Mouse (Mus musculus) neutrophil, adult 59 days (primary cell): ENCODE data around the gene Tbc1d22a. TPM values are rescaled to one million over a fixed set of nuclear protein-coding genes. Genes with fewer than 3 reads are reported as not detected.

ENCODE experiments used
- total RNA-seq, 2 experiments: library from RNA; stranded (reverse); gene quantifications; 1 replicate in 1 of 2; 2 replicates in 1 of 2; pipeline ENCODE4 v1.2.4; 2023

Gene Tbc1d22a
- 10 to 100 TPM; 37.6 to 39.8 TPM for total RNA-seq

GRCm38 (mm10) chr15:86213753-86214548, at the start of gene Tbc1d22a:
Gene Tbc1d22a (plus strand): TSS chr15:86214459.

GRCm38 (mm10) chr15:86185689-86186569, 28.3 kb upstream of the Tbc1d22a start, which contains the start of gene Cerk:
Gene Cerk (minus strand): TSS chr15:86186141.

Other genes with a start within 250 kb of the Tbc1d22a start
- 1 to 10 TPM; 1.4 to 3.0 TPM for gene Celsr1, start 180.7 kb upstream of the Tbc1d22a start, total RNA-seq
- gene Gramd4, start 156.8 kb upstream of the Tbc1d22a start, total RNA-seq, result 10 to 100 TPM; 10.2 to 17.1 TPM
- gene Cerk, start 28.3 kb upstream of the Tbc1d22a start, total RNA-seq, result 10 to 100 TPM; 28.3 to 36.8 TPM